1 mouse cellular context compared by ENCODE assay signal in genomic region chr10:128536266-128536940, GRCm38 (mm10).
TF ChIP-seq lines count a peak whose summit lies in the region.

No protein-coding gene starts in this region.

TF ChIP-seq in C2C12, 6 proteins besides CTCF, POLR2A, EP300 and RAD21:
- TF ChIP-seq MAX (IDR thresholded peaks at IDR 0.05), result peak; percentile 91
- TF ChIP-seq FOSL1 (IDR thresholded peaks at IDR 0.05; ENCODE audit: insufficient read depth, low read length, poor library complexity, severe bottlenecking), result no peak
- peak; percentile 38 for TF ChIP-seq USF1 (IDR thresholded peaks at IDR 0.05; ENCODE audit: low read depth)
- TF ChIP-seq CEBPB (IDR thresholded peaks at IDR 0.05; ENCODE audit: low read depth), result no peak
- no peak for TF ChIP-seq MYOD1 (IDR thresholded peaks at IDR 0.05; ENCODE audit: control insufficient read depth, insufficient read length, low read depth)
- TF ChIP-seq MYOG (IDR thresholded peaks at IDR 0.05; ENCODE audit: control insufficient read depth, extremely low read depth, insufficient read length), result no peak
